Mouse (Mus musculus): Measurements from ENCODE around the gene Anks1.

- no peak for TF ChIP-seq CTCF (IDR thresholded peaks at IDR 0.05; ENCODE audit: control insufficient read depth, insufficient read depth, insufficient replicate concordance, low read depth, low read length)
- TF ChIP-seq POLR2A (IDR thresholded peaks at IDR 0.05; ENCODE audit: control insufficient read depth, low read depth, low read length) = no peak
Measured at GRCm38 (mm10) chr17:28052293-28052863, 143.3 kb downstream of the Anks1 start.
